Mouse (Mus musculus) large intestine, adult 2 months (tissue): ENCODE measurements at regions not wholly inside any gene's neighbourhood (a gene's known extent, or its start where the extent isn't known, plus 50 kb on each side); places are given as distances from the start of the nearest gene placed in this dataset.

ENCODE experiments used
- DNase-seq: peaks from one replicate; pipeline ENCODE4 v3.0.0-alpha.2; 2012; ENCODE audit warnings: low read depth, low spot score
- WGBS: fragments of 180-500 bp; shearing (Covaris S2); methylation state at CpG from one replicate; pipeline ENCODE4 v1.1.7; 2018; 5-methylcytosine and 5-hydroxymethylcytosine counted together

GRCm38 (mm10) chr3:115766153-115766552 lies 51.3 kb upstream of the S1pr1 start:
- 54% methylated on average over 8 of the region's 8 CpGs for WGBS
- no peak for DNase-seq

- DNase-seq: no peak
- WGBS: 87% methylated on average over 1 of the region's 1 CpGs
Measured at GRCm38 (mm10) chr3:115768290-115768689, 53.4 kb upstream of the S1pr1 start.

- no peak for DNase-seq
- 80% methylated on average over 19 of the region's 19 CpGs for WGBS
Measured at GRCm38 (mm10) chr3:115768761-115769530, 54.1 kb upstream of the S1pr1 start.

DNA sequence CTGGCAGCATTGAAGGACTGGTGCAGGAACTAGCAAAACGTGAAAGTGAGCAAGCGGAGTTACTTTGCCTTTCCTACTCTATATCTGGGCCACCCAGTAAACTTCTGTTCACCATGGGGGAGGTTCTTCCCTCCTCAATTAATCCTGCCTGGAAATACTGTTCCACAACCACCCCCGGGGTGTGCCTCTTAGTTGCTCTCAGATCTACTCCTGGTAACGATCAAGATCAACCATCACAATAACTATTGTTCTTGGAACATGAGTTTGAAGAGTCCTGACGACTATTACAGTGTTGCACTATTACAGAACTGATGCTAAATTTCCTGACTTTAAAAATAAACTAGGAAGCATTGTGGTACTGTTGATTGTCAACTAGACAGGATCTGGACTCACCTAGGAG lies 57.8 kb upstream of the S1pr1 start:
- DNase-seq: no peak
- 80% methylated on average over 5 of the region's 5 CpGs for WGBS

GRCm38 (mm10) chr3:115774321-115774720 lies 59.4 kb upstream of the S1pr1 start:
- DNase-seq: no peak
- 80% methylated on average over 8 of the region's 8 CpGs for WGBS

- 61% methylated on average over 4 of the region's 4 CpGs for WGBS
- no peak for DNase-seq
Measured at GRCm38 (mm10) chr3:115774723-115775122, 59.9 kb upstream of the S1pr1 start.

GRCm38 (mm10) chr3:115779144-115779890 lies 64.4 kb upstream of the S1pr1 start:
- WGBS: 86% methylated on average over 10 of the region's 10 CpGs
- DNase-seq: no peak

DNA sequence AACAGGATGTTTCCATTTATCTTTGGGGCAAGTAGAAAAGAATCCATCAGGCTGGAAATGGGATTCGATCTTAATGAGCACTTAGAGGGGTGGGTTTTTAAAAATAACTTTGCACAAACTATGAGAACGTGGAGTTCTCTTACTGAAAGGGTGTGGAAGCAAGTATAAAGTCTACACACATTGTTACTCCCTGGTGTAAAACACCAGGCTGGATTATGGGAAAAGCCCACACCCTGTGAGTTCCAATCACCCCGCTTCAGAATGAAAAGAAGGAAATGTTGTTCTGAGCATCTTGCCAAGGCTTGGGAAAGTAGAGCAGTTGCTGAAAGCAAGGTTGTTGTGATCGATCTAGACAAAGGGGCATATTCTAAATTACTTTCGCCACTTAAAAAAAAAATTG lies 65.0 kb upstream of the S1pr1 start:
- WGBS: 72% methylated on average over 5 of the region's 5 CpGs
- DNase-seq: no peak

DNA sequence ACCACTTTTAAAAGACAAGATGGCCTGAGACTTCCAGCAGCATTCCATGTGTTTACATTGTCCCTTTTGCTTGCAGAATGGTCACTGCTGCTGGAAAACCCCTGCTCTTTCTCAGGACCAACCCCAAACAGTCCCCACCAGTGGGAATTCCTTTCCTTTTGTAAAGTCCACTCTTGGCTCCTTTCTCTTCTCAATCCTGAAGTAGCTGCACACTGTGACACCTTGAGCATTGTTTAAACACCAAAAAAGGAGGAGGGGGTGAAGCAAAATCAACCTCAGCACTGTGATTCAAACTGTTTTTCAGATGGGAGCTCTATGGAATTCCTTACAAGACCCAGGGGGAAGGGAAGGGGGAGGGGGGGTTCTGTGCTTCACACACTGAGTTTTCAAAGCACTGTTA lies 67.9 kb upstream of the S1pr1 start:
- DNase-seq: no peak

- 80% methylated on average over 1 of the region's 1 CpGs for WGBS
- no peak for DNase-seq
Measured at GRCm38 (mm10) chr3:115787360-115787759, 72.5 kb upstream of the S1pr1 start.

DNA sequence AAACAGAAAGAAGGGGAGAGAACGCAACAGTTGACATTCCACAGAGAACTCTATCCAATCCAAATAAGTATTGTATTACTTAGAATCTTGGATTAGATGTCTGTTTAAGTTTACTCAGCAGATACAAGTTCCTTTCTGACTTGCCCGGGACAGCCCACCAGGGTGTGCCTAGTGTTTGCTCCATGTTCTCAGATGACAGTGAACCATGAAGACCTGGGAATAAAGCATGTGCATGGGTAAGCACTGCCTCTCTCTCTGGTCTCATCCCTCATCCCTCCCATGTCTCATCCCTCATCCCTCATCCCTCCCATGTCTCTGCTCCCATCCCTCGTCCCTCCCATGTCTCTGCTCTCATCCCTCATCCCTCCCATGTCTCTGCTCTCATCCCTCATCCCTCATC lies 73.7 kb upstream of the S1pr1 start:
- DNase-seq: no peak

DNA sequence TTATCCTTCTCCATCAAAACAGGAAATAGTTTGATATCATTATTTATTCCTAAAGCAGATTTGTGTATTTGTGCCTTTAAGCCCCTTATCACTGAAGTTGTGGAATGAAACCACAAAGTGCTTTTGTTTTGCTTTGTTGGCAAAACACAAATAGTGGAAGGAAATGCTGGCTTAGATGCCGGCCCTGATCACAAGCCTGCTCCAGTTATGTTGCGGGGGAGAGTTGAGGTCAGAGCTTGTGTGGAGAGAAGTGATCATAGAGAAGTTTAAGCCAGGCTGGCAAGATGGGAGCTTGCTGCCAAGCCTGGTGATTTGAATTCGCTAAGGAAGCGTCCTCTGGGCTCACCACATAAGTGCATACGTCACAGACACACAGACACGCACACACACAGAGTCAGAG lies 74.2 kb upstream of the S1pr1 start:
- 65% methylated on average over 6 of the region's 6 CpGs for WGBS

More for the DNA sequence above, 73.7 kb upstream of the S1pr1 start:
- WGBS: 45% methylated on average over 3 of the region's 3 CpGs

GRCm38 (mm10) chr3:115792606-115793005 lies 77.7 kb upstream of the S1pr1 start:
- no peak for DNase-seq
- WGBS: 37% methylated on average over 4 of the region's 4 CpGs

More for the DNA sequence above, 74.2 kb upstream of the S1pr1 start:
- DNase-seq: no peak

- WGBS: 13% methylated on average over 12 of the region's 12 CpGs
- no peak for DNase-seq
Measured at GRCm38 (mm10) chr3:115793344-115794059, 78.6 kb upstream of the S1pr1 start.

DNA sequence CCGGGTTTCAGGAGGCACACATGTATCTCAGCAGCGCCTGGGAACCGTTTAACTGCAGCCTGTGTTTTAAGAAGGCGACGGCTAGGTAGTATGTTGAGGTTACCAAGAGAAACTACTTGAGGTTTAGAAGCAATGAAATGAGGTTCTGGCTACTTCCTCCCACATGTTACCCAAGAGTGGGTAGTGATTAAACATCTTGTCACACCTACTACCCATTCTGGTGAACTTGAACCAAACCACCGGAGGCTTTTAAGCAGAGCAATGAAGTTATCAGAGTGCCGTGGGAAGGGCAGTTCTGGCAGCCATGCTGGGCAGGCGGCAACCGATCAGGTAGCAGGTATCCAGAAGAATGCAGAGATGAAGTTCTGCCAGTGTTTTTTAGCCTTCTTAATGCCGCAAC lies 84.5 kb upstream of the S1pr1 start:
- 80% methylated on average over 10 of the region's 10 CpGs for WGBS
- DNase-seq: no peak

GRCm38 (mm10) chr3:115799981-115800380 lies 85.1 kb upstream of the S1pr1 start:
- DNase-seq: no peak
- 62% methylated on average over 2 of the region's 2 CpGs for WGBS

DNA sequence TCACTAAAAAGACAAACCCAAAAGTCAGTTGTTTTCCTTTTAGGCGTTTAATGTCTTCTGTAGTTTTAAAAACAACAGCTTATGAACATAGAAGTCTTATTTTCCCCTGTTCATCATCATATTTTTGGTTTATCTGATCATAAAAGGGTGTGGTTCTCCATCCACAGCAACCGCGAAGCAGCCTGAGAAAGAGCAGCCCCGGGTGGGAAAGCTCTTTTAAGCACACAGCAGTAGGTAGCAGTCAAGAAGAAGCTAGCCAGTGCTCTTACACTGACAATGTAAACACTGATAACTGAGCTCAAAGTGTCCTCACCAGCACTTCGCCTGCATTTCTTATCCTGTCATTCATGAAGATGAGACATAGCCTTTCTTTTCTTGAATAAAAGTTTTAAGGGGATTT lies 86.0 kb upstream of the S1pr1 start:
- WGBS: 21% methylated on average over 5 of the region's 5 CpGs

DNA sequence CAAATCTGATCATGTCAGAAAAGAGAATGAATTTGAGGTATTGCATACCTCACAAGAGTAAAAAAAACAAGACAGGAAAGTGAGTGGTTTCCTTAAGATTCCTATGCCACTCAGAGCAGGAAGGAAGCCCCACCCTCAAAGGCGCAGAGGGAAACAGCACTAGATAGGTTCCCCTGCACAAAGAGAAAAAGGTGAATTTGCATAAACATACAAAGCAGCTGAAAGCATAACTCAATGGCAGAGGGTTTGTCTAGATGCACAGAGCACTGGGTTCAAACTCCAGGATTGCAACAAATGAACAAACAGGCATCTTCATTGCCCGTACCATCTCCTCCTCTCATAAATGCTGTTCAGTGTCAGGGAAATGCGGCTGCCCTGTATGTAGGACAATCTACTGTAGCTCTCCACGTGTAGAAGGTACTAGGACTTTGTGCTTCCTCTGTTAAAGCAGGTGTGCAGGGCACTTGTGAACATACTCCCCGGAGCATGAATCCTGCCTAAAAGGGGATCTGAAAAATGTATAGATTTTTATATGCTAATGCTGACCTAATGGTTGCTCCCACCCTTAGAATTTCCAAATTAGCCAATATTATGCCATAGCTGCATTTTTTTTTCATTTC lies 85.9 kb upstream of the Dph5 start:
- 47% methylated on average over 5 of the region's 5 CpGs for WGBS
- no peak for DNase-seq

More for the DNA sequence above, 86.0 kb upstream of the S1pr1 start:
- no peak for DNase-seq

DNA sequence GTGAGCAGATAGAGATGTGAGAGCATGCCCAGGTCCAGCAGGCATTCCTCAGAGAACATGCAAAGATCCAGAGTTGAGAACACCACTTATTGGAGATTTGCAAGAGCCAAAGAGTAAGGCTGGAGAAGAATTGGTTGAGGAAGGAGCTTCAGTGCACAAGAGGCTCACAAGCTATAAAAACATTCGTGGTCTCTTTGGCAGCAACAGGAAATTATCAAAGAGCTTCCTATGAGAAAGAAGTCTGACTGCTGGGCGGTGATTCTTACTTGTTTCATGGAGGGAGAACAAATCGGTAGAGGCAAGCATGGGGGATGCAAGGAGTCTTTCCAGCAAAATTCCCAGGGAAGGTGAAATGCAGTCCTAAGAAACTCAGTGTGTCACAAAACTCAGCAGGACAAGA lies 83.0 kb upstream of the Dph5 start:
- 60% methylated on average over 3 of the region's 3 CpGs for WGBS
- DNase-seq: no peak

- DNase-seq: no peak
Measured at GRCm38 (mm10) chr3:115807032-115807431, 80.6 kb upstream of the Dph5 start.

More at GRCm38 (mm10) chr3:115807032-115807431, 80.6 kb upstream of the Dph5 start:
- 63% methylated on average over 3 of the region's 3 CpGs for WGBS
